Mouse (Mus musculus) heart, embryonic 11.5 days (tissue): ENCODE measurements around the gene Stk24. TPM values are rescaled to one million over a fixed set of nuclear protein-coding genes. Genes with fewer than 3 reads are reported as not detected.

ENCODE experiments used
- ATAC-seq: fragments of 200-750 bp; cut with Nextera tagmentation; replicated peaks from 2 replicates; pipeline ENCODE4 v1.8.0; 2017; ENCODE audit warnings: moderate library complexity; ENCODE audit not compliant: insufficient number of reproducible peaks, low FRiP score, low TSS enrichment
- H3K27ac ChIP-seq: fragments of 300-500 bp; sonication (generic); 2 replicates; pipeline ENCODE4 v1.5.1; 2014; ENCODE audit warnings: mild to moderate bottlenecking, low read depth, low read length
- H3K27me3 ChIP-seq: fragments of 300-500 bp; sonication (generic); 2 replicates; pipeline ENCODE4 v1.6.1; 2014; ENCODE audit warnings: mild to moderate bottlenecking, low read length, mixed read lengths; ENCODE audit not compliant: control insufficient read depth, insufficient read depth
- H3K36me3 ChIP-seq: fragments of 300-500 bp; sonication (generic); 2 replicates; pipeline ENCODE4 v1.6.1; 2014; ENCODE audit warnings: mild to moderate bottlenecking, low read length, moderate library complexity, mixed read lengths; ENCODE audit not compliant: control insufficient read depth, insufficient read depth
- H3K4me1 ChIP-seq: fragments of 300-500 bp; sonication (generic); 2 replicates; pipeline ENCODE4 v1.6.1; 2014; ENCODE audit warnings: low read length; ENCODE audit not compliant: control insufficient read depth, insufficient read depth
- H3K4me2 ChIP-seq: fragments of 300-500 bp; sonication (generic); 2 replicates; pipeline ENCODE4 v1.6.1; 2014; ENCODE audit warnings: mild to moderate bottlenecking, moderate library complexity
- H3K4me3 ChIP-seq: fragments of 300-500 bp; sonication (generic); 2 replicates; pipeline ENCODE4 v1.5.1; 2014; ENCODE audit warnings: low read depth, low read length
- H3K9ac ChIP-seq: fragments of 300-500 bp; sonication (generic); 2 replicates; pipeline ENCODE4 v1.6.1; 2014; ENCODE audit warnings: mild to moderate bottlenecking, low read depth, low read length, moderate library complexity
- H3K9me3 ChIP-seq: fragments of 300-500 bp; sonication (generic); replicated peaks from 2 replicates; pipeline ENCODE4 v1.6.1; 2016; ENCODE audit warnings: low read length; ENCODE audit not compliant: control insufficient read depth
- WGBS: fragments of 180-500 bp; shearing (Covaris S2); extraction: QIAGEN DNeasy Blood & Tissue Kit; methylation state at CpG from one replicate; pipeline ENCODE4 v1.1.7; 2014; ENCODE audit not compliant: insufficient replicate concordance; 5-methylcytosine and 5-hydroxymethylcytosine counted together
- polyA plus RNA-seq: library from polyadenylated mRNA; unstranded; fragments of >200 nt; fragmentation: Nextera tagmentation; extraction: Ambion mirVana; gene quantifications from 2 replicates; pipeline ENCODE4 v1.2.1, GENCODE M21; 2014

Stk24 gene
- polyA plus RNA-seq, 1 experiment from 2014 or later = 37.7 TPM

- Histone ChIP-seq H3K27me3 (no peaks in the 10 kb centered on the region), H3K9me3 (0 out of 2 replicates have a peak, but pooled peaks cover 4% of the 10 kb centered on the region), H3K4me3 (no peak overlapping the region), H3K4me1 (peaks cover 74% of the 10 kb centered on the region), H3K27ac (no peak overlapping the region; the same call in 1 of the 2 replicates), H3K4me2 (no peak overlapping the region), H3K36me3 (no peaks in the 10 kb centered on the region), H3K9ac (no peak overlapping the region)
- peak; percentile 23 for ATAC-seq
- WGBS = 70% methylated on average over 17 of the region's 17 CpGs
Observed at GRCm38 (mm10) chr14:121361319-121362114, 18.3 kb downstream of the Stk24 start.

- no peaks in the 10 kb centered on the region for H3K36me3 ChIP-seq
- H3K4me3 ChIP-seq = no peak overlapping the region
- 0 out of 2 replicates have a peak, but pooled peaks cover 4% of the 10 kb centered on the region for H3K9me3 ChIP-seq
- H3K4me2 ChIP-seq = no peak overlapping the region
- peaks cover 73% of the 10 kb centered on the region for H3K4me1 ChIP-seq
- no peak for ATAC-seq
- no peaks in the 10 kb centered on the region for H3K27me3 ChIP-seq
- 58% methylated on average over 8 of the region's 8 CpGs for WGBS
- H3K27ac ChIP-seq = peak overlapping the region; percentile 22; the same call in 1 of the 2 replicates
- no peak overlapping the region for H3K9ac ChIP-seq
Observed at GRCm38 (mm10) chr14:121359850-121360249, 20.0 kb downstream of the Stk24 start.

- H3K4me1 ChIP-seq = peaks cover 78% of the 10 kb centered on the region
Observed at GRCm38 (mm10) chr14:121359015-121359414, 20.8 kb downstream of the Stk24 start.

GRCm38 (mm10) chr14:121358327-121358726, 21.5 kb downstream of the Stk24 start:
- Histone ChIP-seq H3K27ac (no peak overlapping the region), H3K4me2 (no peak overlapping the region), H3K27me3 (no peaks in the 10 kb centered on the region), H3K9me3 (no peaks in the 10 kb centered on the region), H3K9ac (no peak overlapping the region), H3K36me3 (no peaks in the 10 kb centered on the region), H3K4me1 (peaks cover 83% of the 10 kb centered on the region), H3K4me3 (no peak overlapping the region)
- WGBS = 68% methylated on average over 1 of the region's 1 CpGs
- no peak for ATAC-seq

More at GRCm38 (mm10) chr14:121359015-121359414, 20.8 kb downstream of the Stk24 start:
- H3K27ac ChIP-seq = no peak overlapping the region
- 0 out of 2 replicates have a peak, but pooled peaks cover 3% of the 10 kb centered on the region for H3K9me3 ChIP-seq
- WGBS = 20% methylated on average over 3 of the region's 3 CpGs
- H3K27me3 ChIP-seq = no peaks in the 10 kb centered on the region
- no peaks in the 10 kb centered on the region for H3K36me3 ChIP-seq
- no peak overlapping the region for H3K9ac ChIP-seq
- no peak overlapping the region for H3K4me3 ChIP-seq
- ATAC-seq = no peak
- H3K4me2 ChIP-seq = no peak overlapping the region; the same call in 1 of the 2 replicates

- Histone ChIP-seq H3K36me3 (no peaks in the 10 kb centered on the region), H3K27me3 (no peaks in the 10 kb centered on the region), H3K4me2 (no peak overlapping the region), H3K4me1 (peaks cover 87% of the 10 kb centered on the region), H3K27ac (peak overlapping the region; percentile 24; the same call in 1 of the 2 replicates), H3K9me3 (no peaks in the 10 kb centered on the region), H3K4me3 (no peak overlapping the region), H3K9ac (no peak overlapping the region)
- whole genome bisulfite sequencing = 51% methylated on average over 8 of the region's 8 CpGs
- ATAC-seq = no peak
Observed at GRCm38 (mm10) chr14:121356336-121356862, 23.4 kb downstream of the Stk24 start.

GRCm38 (mm10) chr14:121355732-121356131, 24.1 kb downstream of the Stk24 start:
- H3K27ac ChIP-seq = peak overlapping the region; percentile 57
- no peak overlapping the region for H3K9ac ChIP-seq
- no peak overlapping the region for H3K4me2 ChIP-seq
- no peak overlapping the region for H3K4me3 ChIP-seq
- peaks cover 80% of the 10 kb centered on the region for H3K4me1 ChIP-seq
- WGBS = 8% methylated on average over 6 of the region's 6 CpGs
- H3K9me3 ChIP-seq = no peaks in the 10 kb centered on the region
- ATAC-seq = peak; percentile 70
- no peaks in the 10 kb centered on the region for H3K36me3 ChIP-seq
- H3K27me3 ChIP-seq = no peaks in the 10 kb centered on the region

- H3K27ac ChIP-seq = no peak overlapping the region
- no peak overlapping the region for H3K4me2 ChIP-seq
- 79% methylated on average over 10 of the region's 10 CpGs for WGBS
- ATAC-seq = no peak
- no peaks in the 10 kb centered on the region for H3K9me3 ChIP-seq
- H3K27me3 ChIP-seq = no peaks in the 10 kb centered on the region
- H3K4me1 ChIP-seq = peaks cover 75% of the 10 kb centered on the region
- no peak overlapping the region for H3K9ac ChIP-seq
- no peak overlapping the region for H3K4me3 ChIP-seq
- no peaks in the 10 kb centered on the region for H3K36me3 ChIP-seq
Observed at GRCm38 (mm10) chr14:121353648-121354377, 26.0 kb downstream of the Stk24 start.

GRCm38 (mm10) chr14:121352744-121353143, 27.1 kb downstream of the Stk24 start:
- no peak overlapping the region for H3K4me3 ChIP-seq
- H3K9me3 ChIP-seq = no peaks in the 10 kb centered on the region
- no peaks in the 10 kb centered on the region for H3K36me3 ChIP-seq
- H3K27me3 ChIP-seq = no peaks in the 10 kb centered on the region
- no peak overlapping the region for H3K9ac ChIP-seq
- no peak overlapping the region for H3K27ac ChIP-seq
- ATAC-seq = no peak
- peaks cover 76% of the 10 kb centered on the region for H3K4me1 ChIP-seq
- H3K4me2 ChIP-seq = no peak overlapping the region
- WGBS = 80% methylated on average over 6 of the region's 6 CpGs
